ENCODE assay signal across 28 mouse cellular contexts in genomic region chr13:109648311-109648710, GRCm38 (mm10).
DNase-seq lines count a peak whose midpoint lies in the region; ATAC-seq and TF ChIP-seq lines count a peak whose summit lies in the region.
"Had no signal": no experiment of that assay in that cellular context is flagged by ENCODE, and none has a peak within 500 bp of the region (broad histone marks: within the 10 kb centered on the region; RNA-seq: fewer than 3 reads in every experiment).

No protein-coding gene starts in this region.

- peak; percentile 33 for DNase-seq in c-Kit-positive CD71-positive TER-119-positive erythroid progenitor cells, embryonic 14.5 days (ENCODE audit: low spot score)
- DNase-seq in liver, embryonic 13.5 days: peak; percentile 58
- no peak for DNase-seq in thymus, postnatal 0 days (ENCODE audit: low spot score)
- no peak for DNase-seq in spleen, postnatal 36 days (ENCODE audit: low spot score in 2 of 2)
- DNase-seq: adrenal gland, postnatal 10 days; cerebellum, adult 18-20 months; cerebellum, postnatal 10 days; gastrocnemius, postnatal 25 days; heart, adult 11 months; heart, postnatal 4 days; kidney, adult 8-10 months; kidney, postnatal 10 days; lung, adult 18-20 months; lung, postnatal 36 days; right cerebral cortex, postnatal 4 days had no signal

- H3K9ac ChIP-seq in liver, embryonic 13.5 days: peak overlapping the region; percentile 40; the same call in 1 of the 2 replicates
- H3K9ac ChIP-seq: embryonic facial prominence, embryonic 13.5 days; hindbrain, embryonic 13.5 days; limb, embryonic 12.5 days; midbrain, embryonic 12.5 days; neural tube, embryonic 13.5 days had no signal

- peak overlapping the region; percentile 33 for H3K4me3 ChIP-seq in erythroblast, embryonic 14.5 days (replicated peaks)
- H3K4me3 ChIP-seq in liver, embryonic 13.5 days (replicated peaks): no peak overlapping the region; the same call in 1 of the 2 replicates
- H3K4me3 ChIP-seq in myocyte: no peak overlapping the region
- H3K4me3 ChIP-seq: embryonic facial prominence, embryonic 13.5 days; hindbrain, embryonic 13.5 days; limb, embryonic 12.5 days; midbrain, embryonic 12.5 days; neural tube, embryonic 13.5 days had no signal

- H3K27me3 ChIP-seq in erythroblast, embryonic 14.5 days (ENCODE audit: control insufficient read depth): no peaks in the 10 kb centered on the region
- no peaks in the 10 kb centered on the region for H3K27me3 ChIP-seq in liver, embryonic 13.5 days
- no peaks in the 10 kb centered on the region for H3K27me3 ChIP-seq in myocyte (ENCODE audit: control insufficient read depth, insufficient read depth, insufficient read length)
- H3K27me3 ChIP-seq: CH12.LX; hindbrain, embryonic 13.5 days; limb, embryonic 12.5 days; midbrain, embryonic 12.5 days; neural tube, embryonic 13.5 days; Patski had no signal

- no peak overlapping the region for H3ac ChIP-seq in myocyte (ENCODE audit: control insufficient read depth, insufficient read length)

- H3K4me2 ChIP-seq in liver, embryonic 13.5 days: peak overlapping the region; percentile 50
- peak overlapping the region; percentile 62 for H3K4me2 ChIP-seq in myocyte (ENCODE audit: low read depth)
- H3K4me2 ChIP-seq: embryonic facial prominence, embryonic 13.5 days; heart, embryonic 11.5 days; hindbrain, embryonic 13.5 days; limb, embryonic 12.5 days; midbrain, embryonic 12.5 days; neural tube, embryonic 13.5 days had no signal

- no peaks in the 10 kb centered on the region; the same call in none of the 2 replicates for H3K36me3 ChIP-seq in erythroblast, embryonic 14.5 days (ENCODE audit: control insufficient read depth)
- no peaks in the 10 kb centered on the region for H3K36me3 ChIP-seq in liver, embryonic 13.5 days
- no peaks in the 10 kb centered on the region for H3K36me3 ChIP-seq in myocyte (ENCODE audit: control insufficient read depth, insufficient read depth)
- H3K36me3 ChIP-seq: embryonic facial prominence, embryonic 13.5 days; hindbrain, embryonic 13.5 days; limb, embryonic 12.5 days; midbrain, embryonic 12.5 days; neural tube, embryonic 13.5 days had no signal

- TF ChIP-seq POLR2A in myocyte (IDR thresholded peaks at IDR 0.05; ENCODE audit: insufficient read length, low read depth): no peak

- no peaks in the 10 kb centered on the region for H3K9me3 ChIP-seq in erythroblast, embryonic 14.5 days (ENCODE audit: control insufficient read depth, low read length)
- no peaks in the 10 kb centered on the region for H3K9me3 ChIP-seq in liver, embryonic 13.5 days (replicated peaks)
- H3K9me3 ChIP-seq: embryonic facial prominence, embryonic 13.5 days; hindbrain, embryonic 13.5 days; limb, embryonic 12.5 days; midbrain, embryonic 12.5 days; neural tube, embryonic 13.5 days had no signal

- 39% methylated on average over 3 of the region's 3 CpGs for WGBS in liver, embryonic 13.5 days (ENCODE audit: insufficient replicate concordance)

- peak overlapping the region; percentile 93 for H3K27ac ChIP-seq in liver, embryonic 13.5 days
- H3K27ac ChIP-seq: embryonic facial prominence, embryonic 13.5 days; hindbrain, embryonic 13.5 days; limb, embryonic 12.5 days; midbrain, embryonic 12.5 days; neural tube, embryonic 13.5 days had no signal

- no peak for ATAC-seq in erythroblast, adult 5-6 weeks (replicated peaks; ENCODE audit: low FRiP score, poor library complexity, severe bottlenecking)
- peak; percentile 18; the same call in 1 of the 2 replicates for ATAC-seq in liver, embryonic 13.5 days (ENCODE audit: low read depth)
- ATAC-seq: forebrain, embryonic 14.5 days; intestine, embryonic 16.5 days had no signal

- no peaks in the 10 kb centered on the region for H3K79me2 ChIP-seq in myocyte (ENCODE audit: control insufficient read depth, insufficient read depth)

- H3K4me1 ChIP-seq in erythroblast, embryonic 14.5 days (ENCODE audit: control insufficient read depth): peaks cover 91% of the 10 kb centered on the region
- peaks cover 93% of the 10 kb centered on the region for H3K4me1 ChIP-seq in liver, embryonic 13.5 days (replicated peaks)

TF ChIP-seq in myocyte, 11 proteins besides CTCF, POLR2A, EP300 and RAD21:
- TF ChIP-seq SRF (IDR thresholded peaks at IDR 0.05; ENCODE audit: control insufficient read depth, insufficient read length, low read depth) (no peak), MAX (IDR thresholded peaks at IDR 0.05; ENCODE audit: low read depth) (no peak), E2F4 (IDR thresholded peaks at IDR 0.05; ENCODE audit: insufficient read depth) (no peak), TCF12 (IDR thresholded peaks at IDR 0.05; ENCODE audit: insufficient read depth, poor library complexity, severe bottlenecking) (no peak)
TF ChIP-seq in myocyte: peak in this region for 0.

Comparison
In these comparisons a context has a peak if more than half of its experiments do, and no peak if none do; other contexts are left out.
1. DNase-seq: peak in c-Kit-positive CD71-positive TER-119-positive erythroid progenitor cells, embryonic 14.5 days (single experiment) and liver, embryonic 13.5 days (single experiment); none in thymus, postnatal 0 days (single experiment) and spleen, postnatal 36 days (0 of 2).